Mouse (Mus musculus) cerebellum, adult 2 months (tissue): ENCODE measurements around the gene Ugt1a5.

Source experiments
- CTCF ChIP-seq: fragments of 200-500 bp; IDR thresholded peaks from 2 replicates; pipeline ENCODE4 v1.5.1; 2011; ENCODE audit warnings: low read depth, mild to moderate bottlenecking, control low read depth, low read length, moderate library complexity, borderline replicate concordance; ENCODE audit not compliant: insufficient read depth
- POLR2A ChIP-seq: fragments of 200-500 bp; IDR thresholded peaks from 2 replicates; pipeline ENCODE4 v1.6.1; 2011; ENCODE audit warnings: low read length, control low read depth, borderline replicate concordance; ENCODE audit not compliant: insufficient read depth

DNA sequence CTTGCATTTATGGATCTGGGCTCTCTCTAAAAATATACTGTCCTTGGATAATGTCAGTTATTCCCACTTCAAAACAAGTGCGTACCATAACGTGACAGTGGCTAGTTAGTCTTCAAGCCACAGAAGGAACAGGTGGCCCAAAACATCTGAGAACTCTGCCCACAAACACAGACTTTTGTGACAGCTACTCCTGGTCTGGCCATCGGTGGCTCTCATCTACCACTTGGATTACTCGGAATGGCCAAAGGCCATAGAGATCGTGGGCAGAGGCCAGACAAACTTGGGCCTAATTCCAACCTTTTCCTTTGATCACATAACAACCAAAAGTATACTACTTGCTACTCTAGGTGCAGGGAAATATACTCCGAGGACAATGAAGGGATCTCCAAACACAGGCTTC is 102.3 kb downstream of the Ugt1a5 start:
- TF ChIP-seq CTCF = no peak
- no peak for TF ChIP-seq POLR2A
